Mouse (Mus musculus) small intestine, adult 2 months (tissue): ENCODE measurements around the gene Sycn.

Experiments
- CTCF ChIP-seq: fragments of 200-500 bp; IDR thresholded peaks from 2 replicates; pipeline ENCODE4 v1.5.1; 2012; ENCODE audit warnings: low read depth, mild to moderate bottlenecking, control low read depth, inconsistent platforms, low read length, moderate library complexity, mixed read lengths; ENCODE audit not compliant: insufficient replicate concordance, insufficient read length; ENCODE audit errors: extremely low read depth
- POLR2A ChIP-seq: fragments of 200-500 bp; IDR thresholded peaks from 2 replicates; pipeline ENCODE4 v1.6.1; 2012; ENCODE audit warnings: low read depth, mild to moderate bottlenecking, control low read depth, inconsistent platforms, low read length, moderate library complexity

DNA sequence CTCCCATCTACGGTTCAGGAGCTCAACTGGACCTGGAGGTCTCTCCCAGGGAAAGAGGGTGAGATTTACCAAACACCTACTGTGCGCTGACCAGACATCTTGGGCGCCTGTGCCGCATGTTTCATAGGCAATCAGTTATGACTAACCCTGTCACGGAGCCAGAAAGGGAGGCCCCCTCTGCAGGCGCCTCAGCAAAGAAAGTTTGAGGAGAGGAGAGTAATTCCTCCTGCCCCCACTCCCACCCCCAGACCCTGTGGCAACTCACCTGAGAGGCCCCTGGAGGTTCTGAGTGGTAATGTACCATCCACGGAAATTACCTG, 5.2 kb downstream of the Sycn start:
- no peak for TF ChIP-seq CTCF
- no peak for TF ChIP-seq POLR2A
